Comparison of ENCODE assay signal across 24 mouse cellular contexts in genomic region chr1:187808391-187808922, GRCm38 (mm10).
A peak's percentile ranks its signal among the peaks of the same experiment; 100 is the strongest.
DNase-seq lines count a peak whose midpoint lies in the region; ATAC-seq and TF ChIP-seq lines count a peak whose summit lies in the region.
"Had no signal": no experiment of that assay in that cellular context is flagged by ENCODE, and none has a peak within 500 bp of the region (broad histone marks: within the 10 kb centered on the region; RNA-seq: fewer than 3 reads in every experiment).

No protein-coding gene starts in this region.

- H3K27ac ChIP-seq in kidney, adult 2 months (ENCODE audit: insufficient read depth, low read depth, low read length), result no peak overlapping the region
- no peak overlapping the region for H3K27ac ChIP-seq in midbrain, embryonic 11.5 days (ENCODE audit: low read depth, low read length)
- H3K27ac ChIP-seq in midbrain, embryonic 10.5 days (replicated peaks), result no peak overlapping the region
- H3K27ac ChIP-seq in limb, embryonic 10.5 days, result peak overlapping the region; percentile 81
- H3K27ac ChIP-seq in limb, embryonic 13.5 days, result 0 out of 2 replicates have a peak overlapping the region, but pooled peaks have one; percentile 1
- no peak overlapping the region for H3K27ac ChIP-seq in liver, postnatal 0 days (ENCODE audit: low read depth)
- H3K27ac ChIP-seq: heart, embryonic 15.5 days; hindbrain, postnatal 0 days; intestine, embryonic 15.5 days; liver, embryonic 15.5 days; lung, embryonic 15.5 days; midbrain, embryonic 13.5 days had no signal

- no peak for TF ChIP-seq CTCF in kidney, adult 2 months (conservative IDR thresholded peaks at IDR 0.05; ENCODE audit: insufficient read depth, insufficient read length, low read depth, low read length)
- TF ChIP-seq CTCF in liver, postnatal 0 days (IDR thresholded peaks at IDR 0.05; ENCODE audit: low read depth), result no peak

- H3K27me3 ChIP-seq in kidney, adult 2 months (replicated peaks; ENCODE audit: control insufficient read depth, insufficient read depth, low read length), result no peaks in the 10 kb centered on the region
- no peaks in the 10 kb centered on the region for H3K27me3 ChIP-seq in midbrain, embryonic 11.5 days (ENCODE audit: control insufficient read depth, insufficient read depth, low read length)
- peaks cover 22% of the 10 kb centered on the region for H3K27me3 ChIP-seq in midbrain, embryonic 10.5 days (ENCODE audit: low read depth, poor library complexity, severe bottlenecking)
- H3K27me3 ChIP-seq in limb, embryonic 10.5 days (ENCODE audit: low read depth, poor library complexity, severe bottlenecking), result no peaks in the 10 kb centered on the region
- H3K27me3 ChIP-seq in limb, embryonic 13.5 days, result no peaks in the 10 kb centered on the region
- no peaks in the 10 kb centered on the region for H3K27me3 ChIP-seq in liver, postnatal 0 days (ENCODE audit: insufficient read depth, low read length)
- H3K27me3 ChIP-seq: heart, embryonic 15.5 days; intestine, embryonic 15.5 days; liver, embryonic 15.5 days; lung, embryonic 15.5 days had no signal

- no peak for TF ChIP-seq EP300 in liver, postnatal 0 days (IDR thresholded peaks at IDR 0.05; ENCODE audit: low read depth)

- no peak for ATAC-seq in midbrain, embryonic 11.5 days (ENCODE audit: low FRiP score)
- no peak for ATAC-seq in limb, embryonic 13.5 days (ENCODE audit: low FRiP score, low read depth)
- no peak for ATAC-seq in liver, postnatal 0 days
- ATAC-seq: forebrain, postnatal 0 days; hindbrain, postnatal 0 days; intestine, embryonic 15.5 days; midbrain, embryonic 13.5 days had no signal

- TF ChIP-seq POLR2A in kidney, adult 2 months (IDR thresholded peaks at IDR 0.05; ENCODE audit: low read depth, low read length), result no peak

- DNase-seq in kidney, adult 2 months, result peak; percentile 29
- DNase-seq in kidney, adult 18-20 months, result no peak
- peak; percentile 12 for DNase-seq in midbrain, embryonic 11.5 days (ENCODE audit: low spot score, missing footprints)
- no peak for DNase-seq in midbrain, embryonic 10.5 days (ENCODE audit: low spot score)
- DNase-seq in limb, embryonic 10.5 days (ENCODE audit: low spot score), result no peak
- DNase-seq in liver, postnatal 0 days, result no peak
- DNase-seq: adrenal gland, adult 2 months; adrenal gland, postnatal 36 days; B cell, adult 2 months; cerebellum, adult 8-10 months; cerebellum, postnatal 36 days; forebrain, postnatal 0 days; gastrocnemius, postnatal 10 days; right cerebral cortex, postnatal 25 days; spleen, adult 18-20 months; thymus, adult 18-20 months; thymus, postnatal 25 days had no signal

- H3K36me3 ChIP-seq in kidney, adult 2 months (ENCODE audit: control insufficient read depth, insufficient read depth, low read length), result no peaks in the 10 kb centered on the region
- H3K36me3 ChIP-seq in midbrain, embryonic 11.5 days (ENCODE audit: control insufficient read depth, insufficient read depth, low read length), result no peaks in the 10 kb centered on the region
- H3K36me3 ChIP-seq in midbrain, embryonic 10.5 days, result no peaks in the 10 kb centered on the region
- H3K36me3 ChIP-seq in limb, embryonic 10.5 days, result no peaks in the 10 kb centered on the region
- no peaks in the 10 kb centered on the region for H3K36me3 ChIP-seq in limb, embryonic 13.5 days
- no peaks in the 10 kb centered on the region for H3K36me3 ChIP-seq in liver, postnatal 0 days (replicated peaks; ENCODE audit: insufficient read depth, low read length)
- H3K36me3 ChIP-seq: heart, embryonic 15.5 days; intestine, embryonic 15.5 days; liver, embryonic 15.5 days; lung, embryonic 15.5 days; midbrain, embryonic 13.5 days had no signal

- H3K4me2 ChIP-seq in midbrain, embryonic 11.5 days, result no peak overlapping the region
- H3K4me2 ChIP-seq in limb, embryonic 13.5 days (replicated peaks), result no peak overlapping the region
- H3K4me2 ChIP-seq in liver, postnatal 0 days (ENCODE audit: low read depth, low read length), result no peak overlapping the region
- H3K4me2 ChIP-seq: heart, embryonic 15.5 days; intestine, embryonic 15.5 days; liver, embryonic 15.5 days; lung, embryonic 15.5 days; midbrain, embryonic 13.5 days had no signal

- H3K9ac ChIP-seq in midbrain, embryonic 11.5 days (ENCODE audit: low read length), result no peak overlapping the region
- H3K9ac ChIP-seq in limb, embryonic 13.5 days, result no peak overlapping the region
- H3K9ac ChIP-seq in liver, postnatal 0 days (replicated peaks), result no peak overlapping the region
- H3K9ac ChIP-seq: forebrain, postnatal 0 days; heart, embryonic 15.5 days; intestine, embryonic 15.5 days; liver, embryonic 15.5 days; lung, embryonic 15.5 days; midbrain, embryonic 13.5 days had no signal

- 46% methylated on average over 5 of the region's 5 CpGs for WGBS in kidney, adult 2 months
- WGBS in midbrain, embryonic 11.5 days, result 76% methylated on average over 5 of the region's 5 CpGs
- 73% methylated on average over 5 of the region's 5 CpGs for WGBS in midbrain, embryonic 10.5 days
- 65% methylated on average over 5 of the region's 5 CpGs for WGBS in limb, embryonic 10.5 days
- 46% methylated on average over 5 of the region's 5 CpGs for WGBS in limb, embryonic 13.5 days
- 74% methylated on average over 5 of the region's 5 CpGs for WGBS in liver, postnatal 0 days (ENCODE audit: insufficient replicate concordance)

- peaks cover 10% of the 10 kb centered on the region for H3K4me1 ChIP-seq in kidney, adult 2 months (ENCODE audit: control insufficient read depth, insufficient read depth, low read length)
- peaks cover 9% of the 10 kb centered on the region; the same call in 1 of the 2 replicates for H3K4me1 ChIP-seq in midbrain, embryonic 11.5 days (ENCODE audit: control insufficient read depth, insufficient read depth, low read length)
- peaks cover 25% of the 10 kb centered on the region for H3K4me1 ChIP-seq in midbrain, embryonic 10.5 days
- peaks cover 63% of the 10 kb centered on the region for H3K4me1 ChIP-seq in limb, embryonic 10.5 days
- H3K4me1 ChIP-seq in limb, embryonic 13.5 days, result peaks cover 33% of the 10 kb centered on the region
- H3K4me1 ChIP-seq in liver, postnatal 0 days (ENCODE audit: insufficient read depth), result no peaks in the 10 kb centered on the region; the same call in 1 of the 2 replicates
- H3K4me1 ChIP-seq: liver, embryonic 15.5 days had no signal

- H3K9me3 ChIP-seq in midbrain, embryonic 11.5 days (ENCODE audit: control insufficient read depth, low read length), result no peaks in the 10 kb centered on the region
- no peaks in the 10 kb centered on the region for H3K9me3 ChIP-seq in midbrain, embryonic 10.5 days (replicated peaks)
- H3K9me3 ChIP-seq in limb, embryonic 10.5 days (replicated peaks), result no peaks in the 10 kb centered on the region
- no peaks in the 10 kb centered on the region for H3K9me3 ChIP-seq in limb, embryonic 13.5 days
- no peaks in the 10 kb centered on the region for H3K9me3 ChIP-seq in liver, postnatal 0 days (ENCODE audit: low read length)
- H3K9me3 ChIP-seq: heart, embryonic 15.5 days; intestine, embryonic 15.5 days; liver, embryonic 15.5 days; lung, embryonic 15.5 days; midbrain, embryonic 13.5 days had no signal

- H3K4me3 ChIP-seq in kidney, adult 2 months (ENCODE audit: insufficient read depth, low read depth, low read length), result no peak overlapping the region
- H3K4me3 ChIP-seq in midbrain, embryonic 11.5 days (ENCODE audit: low read depth, low read length), result no peak overlapping the region
- no peak overlapping the region for H3K4me3 ChIP-seq in midbrain, embryonic 10.5 days
- H3K4me3 ChIP-seq in limb, embryonic 10.5 days, result no peak overlapping the region
- no peak overlapping the region for H3K4me3 ChIP-seq in limb, embryonic 13.5 days
- H3K4me3 ChIP-seq in liver, postnatal 0 days (ENCODE audit: low read depth, low read length), result no peak overlapping the region
- H3K4me3 ChIP-seq: heart, embryonic 15.5 days; intestine, embryonic 15.5 days; liver, embryonic 15.5 days; lung, embryonic 15.5 days; midbrain, embryonic 13.5 days had no signal

Comparison
In these comparisons a context has a peak if more than half of its experiments do, and no peak if none do; other contexts are left out.
1. DNase-seq: peak in kidney, adult 2 months (single experiment) and midbrain, embryonic 11.5 days (single experiment); none in kidney, adult 18-20 months (single experiment), midbrain, embryonic 10.5 days (single experiment), limb, embryonic 10.5 days (single experiment) and liver, postnatal 0 days (single experiment).
2. H3K27ac ChIP-seq: peak in limb, embryonic 10.5 days (single experiment) and limb, embryonic 13.5 days (single experiment); none in kidney, adult 2 months (single experiment), midbrain, embryonic 11.5 days (single experiment), midbrain, embryonic 10.5 days (single experiment) and liver, postnatal 0 days (single experiment).